Mouse (Mus musculus): Measurements from ENCODE around the gene Trip6. TPM values are rescaled to one million over a fixed set of nuclear protein-coding genes. Genes with fewer than 3 reads are reported as not detected.
"Not testable (repeated sequence)": the region's sequence is repeated elsewhere in the genome, so short reads cannot be mapped to it uniquely, and the experiment has no call there.

Gene Trip6
- polyA plus RNA-seq, 1 experiment from 2014 or later, result 43.9 TPM

DNA sequence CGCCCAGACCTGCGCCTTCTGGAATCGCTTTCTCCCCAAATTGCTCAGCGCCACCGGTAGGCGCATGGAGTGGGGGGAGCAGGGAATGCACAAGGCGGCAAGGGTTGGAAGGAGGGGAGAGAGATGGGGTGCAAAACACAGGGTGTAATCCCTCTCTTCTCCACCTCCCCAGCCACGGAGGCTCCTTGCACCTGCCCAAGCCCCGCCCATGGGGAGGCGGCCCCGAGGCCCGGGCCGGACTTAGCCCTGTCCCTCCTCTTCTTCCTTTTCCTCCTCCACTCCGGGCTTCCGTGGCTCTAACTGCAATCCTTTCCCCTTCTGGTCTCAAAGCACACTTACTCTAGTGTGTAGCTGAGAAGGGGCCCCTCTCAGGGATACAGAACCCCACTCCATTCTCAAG lies 20.9 kb downstream of the Trip6 start:
- Histone ChIP-seq H3K27me3 (peaks cover 48% of the 10 kb centered on the region), H3K9ac (peak overlapping the region; percentile 64), H3K9me3 (no peaks in the 10 kb centered on the region), H3K4me2 (peak overlapping the region; percentile 82), H3K27ac (peak overlapping the region; percentile 93; the same call in 1 of the 2 replicates), H3K4me1 (peaks cover 34% of the 10 kb centered on the region), H3K36me3 (replicated peaks) (peaks cover 35% of the 10 kb centered on the region), H3K4me3 (replicated peaks) (peak overlapping the region; percentile 47)
- no peak for ATAC-seq (ENCODE audit: low FRiP score)
- WGBS, result under 1% methylated on average over 15 of the region's 15 CpGs

DNA sequence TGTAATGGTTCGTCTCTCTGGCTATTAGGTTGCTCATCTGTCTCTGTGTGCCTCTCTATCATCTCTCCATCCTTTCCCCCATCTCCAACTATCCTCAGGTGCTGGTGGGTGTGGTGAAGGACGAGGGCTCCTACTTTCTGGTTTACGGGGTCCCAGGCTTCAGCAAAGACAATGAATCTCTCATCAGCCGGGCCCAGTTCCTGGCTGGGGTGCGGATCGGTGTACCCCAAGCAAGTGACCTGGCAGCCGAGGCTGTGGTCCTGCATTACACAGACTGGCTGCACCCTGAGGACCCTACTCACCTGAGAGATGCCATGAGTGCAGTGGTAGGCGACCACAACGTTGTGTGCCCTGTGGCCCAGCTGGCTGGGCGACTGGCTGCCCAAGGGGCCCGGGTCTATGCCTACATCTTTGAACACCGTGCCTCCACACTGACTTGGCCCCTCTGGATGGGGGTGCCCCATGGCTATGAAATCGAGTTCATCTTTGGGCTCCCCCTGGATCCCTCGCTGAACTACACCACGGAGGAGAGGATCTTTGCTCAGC lies 22.8 kb downstream of the Trip6 start:
- Histone ChIP-seq H3K4me2 (0 out of 2 replicates have a peak overlapping the region, but pooled peaks have one; percentile 1), H3K36me3 (replicated peaks) (peaks cover 17% of the 10 kb centered on the region), H3K27ac (no peak overlapping the region), H3K9me3 (no peaks in the 10 kb centered on the region), H3K4me1 (peaks cover 51% of the 10 kb centered on the region), H3K9ac (no peak overlapping the region), H3K4me3 (replicated peaks) (no peak overlapping the region), H3K27me3 (peaks cover 62% of the 10 kb centered on the region)
- WGBS, result 82% methylated on average over 15 of the region's 15 CpGs
- no peak for ATAC-seq (ENCODE audit: low FRiP score)

DNA sequence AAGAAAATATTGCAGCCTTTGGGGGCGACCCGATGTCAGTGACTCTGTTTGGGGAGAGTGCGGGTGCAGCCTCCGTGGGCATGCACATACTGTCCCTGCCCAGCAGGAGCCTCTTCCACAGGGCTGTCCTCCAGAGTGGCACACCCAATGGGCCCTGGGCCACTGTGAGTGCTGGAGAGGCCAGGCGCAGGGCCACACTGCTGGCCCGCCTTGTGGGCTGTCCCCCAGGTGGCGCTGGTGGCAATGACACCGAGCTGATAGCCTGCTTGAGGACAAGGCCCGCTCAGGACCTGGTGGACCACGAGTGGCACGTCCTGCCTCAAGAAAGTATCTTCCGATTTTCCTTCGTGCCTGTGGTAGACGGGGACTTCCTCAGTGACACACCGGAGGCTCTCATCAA lies 23.5 kb downstream of the Trip6 start:
- 21% methylated on average over 15 of the region's 15 CpGs for WGBS
- no peak for ATAC-seq (ENCODE audit: low FRiP score)
- Histone ChIP-seq H3K36me3 (replicated peaks) (peaks cover 9% of the 10 kb centered on the region), H3K4me2 (0 out of 2 replicates have a peak overlapping the region, but pooled peaks have one; percentile 1), H3K27me3 (peaks cover 62% of the 10 kb centered on the region), H3K4me3 (replicated peaks) (no peak overlapping the region; the same call in 1 of the 2 replicates), H3K27ac (no peak overlapping the region), H3K9me3 (no peaks in the 10 kb centered on the region), H3K4me1 (peaks cover 53% of the 10 kb centered on the region), H3K9ac (no peak overlapping the region)

DNA sequence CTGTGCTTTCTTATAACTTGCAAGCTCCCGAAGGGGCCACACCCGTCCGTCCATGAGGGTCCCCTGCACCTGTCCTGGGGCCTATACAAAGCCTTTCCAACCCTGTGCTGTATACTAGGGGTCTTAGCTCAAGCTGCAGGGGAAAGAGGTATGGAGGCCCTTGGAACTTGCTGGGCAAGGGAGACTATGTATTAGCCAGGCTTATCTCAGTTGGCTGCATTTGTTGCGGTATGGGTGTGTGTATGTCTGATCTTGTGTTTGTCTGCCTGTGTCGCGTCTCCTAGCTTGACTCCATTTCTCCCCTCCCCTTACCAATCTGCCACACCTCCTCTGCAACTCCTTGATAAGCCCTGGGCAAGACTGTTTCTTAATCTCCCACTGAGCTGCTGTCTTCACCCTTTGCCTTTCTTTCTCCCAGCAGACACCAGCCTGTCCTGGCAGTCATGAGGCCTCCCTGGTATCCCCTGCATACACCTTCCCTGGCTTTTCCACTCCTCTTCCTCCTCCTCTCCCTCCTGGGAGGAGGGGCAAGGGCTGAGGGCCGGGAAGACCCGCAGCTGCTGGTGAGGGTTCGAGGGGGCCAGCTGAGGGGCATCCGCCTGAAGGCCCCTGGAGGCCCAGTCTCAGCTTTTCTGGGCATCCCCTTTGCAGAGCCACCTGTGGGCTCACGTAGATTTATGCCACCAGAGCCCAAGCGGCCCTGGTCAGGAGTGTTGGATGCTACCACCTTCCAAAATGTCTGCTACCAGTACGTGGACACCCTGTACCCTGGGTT lies 24.4 kb downstream of the Trip6 start:
- no peak overlapping the region for H3K4me3 ChIP-seq (replicated peaks)
- peaks cover 62% of the 10 kb centered on the region for H3K27me3 ChIP-seq
- no peaks in the 10 kb centered on the region for H3K9me3 ChIP-seq
- 0 out of 2 replicates have a peak overlapping the region, but pooled peaks have one; percentile 25 for H3K27ac ChIP-seq
- H3K4me1 ChIP-seq, result peaks cover 45% of the 10 kb centered on the region
- no peak overlapping the region for H3K4me2 ChIP-seq
- ATAC-seq (ENCODE audit: low FRiP score), result no peak
- WGBS, result 62% methylated on average over 13 of the region's 13 CpGs
- H3K9ac ChIP-seq, result no peak overlapping the region
- H3K36me3 ChIP-seq (replicated peaks), result peaks cover under 1% of the 10 kb centered on the region; the same call in 1 of the 2 replicates

DNA sequence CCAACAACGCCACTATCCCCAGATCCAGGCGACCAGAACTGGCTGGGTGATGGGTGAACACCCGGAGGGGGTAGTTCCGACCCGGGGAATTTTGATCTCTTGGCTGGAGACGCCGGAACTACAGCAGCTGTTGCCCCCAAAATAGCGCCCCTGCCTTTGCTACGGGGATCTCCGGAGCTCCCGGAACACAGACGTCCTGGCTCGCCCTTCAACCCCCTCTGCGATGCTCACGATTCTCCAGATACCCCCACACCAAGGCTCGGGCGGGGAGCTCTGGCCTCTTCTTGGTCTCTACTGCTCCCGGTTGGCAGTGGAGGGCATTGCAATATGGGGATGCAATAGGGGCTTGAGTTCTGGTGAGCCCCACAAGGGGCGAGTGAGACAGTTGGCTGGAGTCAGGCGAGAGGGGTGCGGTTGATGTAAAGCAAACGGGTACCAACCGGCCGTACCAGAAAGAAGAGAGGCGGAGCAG lies 25.2 kb downstream of the Trip6 start:
- Histone ChIP-seq H3K27ac (no peak overlapping the region), H3K4me2 (peak overlapping the region; percentile 88), H3K27me3 (peaks cover 62% of the 10 kb centered on the region), H3K9ac (0 out of 2 replicates have a peak overlapping the region, but pooled peaks have one; percentile 48), H3K36me3 (replicated peaks) (no peaks in the 10 kb centered on the region), H3K4me1 (peaks cover 42% of the 10 kb centered on the region), H3K4me3 (replicated peaks) (peak overlapping the region; percentile 51), H3K9me3 (no peaks in the 10 kb centered on the region)
- 4% methylated on average over 25 of the region's 25 CpGs for WGBS
- no peak for ATAC-seq (ENCODE audit: low FRiP score)

DNA sequence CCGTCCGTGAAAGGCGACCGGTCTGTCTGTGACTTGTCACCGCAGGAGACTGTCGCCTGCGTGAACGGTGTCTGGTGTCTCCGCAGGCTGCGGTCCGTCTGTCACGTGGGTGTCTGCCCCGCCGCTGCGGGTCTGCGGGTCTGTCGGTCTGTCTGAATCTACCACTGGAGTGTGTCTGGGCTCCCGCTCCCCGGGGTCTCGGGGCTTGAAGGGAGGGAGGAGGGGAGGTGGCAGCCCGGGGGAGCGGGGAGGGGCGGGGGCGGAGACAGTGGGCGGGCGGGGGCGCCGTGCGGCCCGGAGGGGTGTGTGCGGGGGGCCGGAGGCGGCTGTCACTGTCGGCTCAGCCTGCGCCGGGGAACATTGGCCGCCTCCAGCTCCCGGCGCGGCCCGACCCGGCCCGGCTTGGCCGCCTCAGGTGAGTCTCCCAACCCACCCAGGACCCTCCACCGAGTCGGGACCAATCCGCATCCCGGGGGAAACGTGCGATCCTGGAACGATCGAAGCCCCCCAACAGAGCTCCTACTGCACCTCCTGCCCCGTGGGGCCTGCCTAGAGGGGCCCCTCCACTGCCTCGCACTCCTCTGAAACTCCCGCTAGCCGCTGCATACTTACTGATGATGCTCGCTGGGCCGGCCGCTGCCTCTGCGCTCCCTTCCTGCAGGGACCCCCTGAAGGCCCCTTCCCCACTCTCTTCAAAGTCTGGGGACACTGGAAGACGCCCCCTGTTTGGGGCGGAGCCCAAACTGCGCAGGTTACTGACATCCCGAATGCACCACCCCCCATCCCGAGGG lies 26.1 kb downstream of the Trip6 start:
- 0 out of 2 replicates have a peak, but pooled peaks have one; percentile 12 for ATAC-seq (ENCODE audit: low FRiP score)
- no peaks in the 10 kb centered on the region for H3K9me3 ChIP-seq
- H3K4me3 ChIP-seq (replicated peaks), result peak overlapping the region; percentile 51
- WGBS, result 0% methylated on average over 53 of the region's 65 CpGs
- H3K27me3 ChIP-seq, result peaks cover 62% of the 10 kb centered on the region
- H3K4me1 ChIP-seq, result peaks cover 33% of the 10 kb centered on the region
- no peaks in the 10 kb centered on the region for H3K36me3 ChIP-seq (replicated peaks)
- no peak overlapping the region for H3K27ac ChIP-seq
- peak overlapping the region; percentile 88 for H3K4me2 ChIP-seq
- H3K9ac ChIP-seq, result peak overlapping the region; percentile 48

DNA sequence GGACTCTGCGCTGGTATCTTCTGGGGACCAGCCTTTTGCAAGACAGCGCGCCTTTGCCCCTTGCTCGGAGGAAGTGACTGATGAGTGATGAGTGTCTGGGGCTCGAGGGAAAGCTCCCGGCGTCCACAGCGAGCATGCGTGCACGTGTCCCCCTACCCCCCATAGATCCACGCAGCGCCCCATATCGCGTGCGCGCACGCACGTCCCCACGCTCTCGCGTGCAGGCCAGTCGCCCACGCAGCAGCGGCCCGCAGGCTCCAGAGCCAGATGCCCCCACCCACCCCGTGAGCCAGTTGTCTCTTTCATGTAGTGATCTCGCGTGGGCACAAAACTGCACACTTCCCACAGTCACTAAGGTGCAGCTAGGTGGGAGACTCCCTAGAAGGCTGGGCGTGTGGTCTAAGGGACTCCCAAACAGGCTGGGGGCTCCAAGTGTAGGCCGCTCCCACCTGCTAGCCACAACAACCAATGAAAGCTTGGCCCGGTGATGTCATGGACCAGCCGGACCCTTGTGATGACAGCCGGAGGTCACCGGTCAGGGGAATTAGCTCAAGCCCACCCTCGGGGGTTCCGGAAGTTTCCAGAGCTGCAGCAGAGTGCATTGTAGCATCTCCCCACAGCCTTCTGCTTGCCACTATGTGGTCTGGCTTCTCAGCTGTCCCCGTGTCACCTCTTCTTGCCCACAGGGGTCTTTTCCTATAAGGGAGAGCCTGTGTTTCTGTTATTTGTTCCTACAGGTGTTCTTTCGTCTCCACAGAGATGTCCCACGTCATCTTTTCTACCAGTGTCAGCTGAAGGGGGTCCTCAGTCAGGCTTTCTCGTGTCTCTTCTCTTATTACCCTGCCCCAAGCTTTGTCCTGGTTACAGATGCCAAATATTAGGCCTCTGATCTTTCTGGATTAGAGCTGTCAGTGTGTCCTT lies 26.9 kb downstream of the Trip6 start, which contains the start of gene Ache:
Gene Ache (plus strand): TSS at position 488 of the 921 bp plus-strand sequence.
- Histone ChIP-seq H3K36me3 (replicated peaks) (no peaks in the 10 kb centered on the region), H3K4me3 (replicated peaks) (peak within 1 kb of the TSS; percentile 51), H3K9ac (peak within 1 kb of the TSS; percentile 48), H3K9me3 (no peaks in the 10 kb centered on the region), H3K27me3 (peaks cover 58% of the 10 kb centered on the region), H3K4me1 (peaks cover 28% of the 10 kb centered on the region), H3K4me2 (peak within 1 kb of the TSS; percentile 88), H3K27ac (peak within 1 kb of the TSS; percentile 1; the same call in 1 of the 2 replicates)
- WGBS, result 1% methylated on average over 40 of the region's 40 CpGs
- peak; percentile 54 for ATAC-seq (ENCODE audit: low FRiP score)

DNA sequence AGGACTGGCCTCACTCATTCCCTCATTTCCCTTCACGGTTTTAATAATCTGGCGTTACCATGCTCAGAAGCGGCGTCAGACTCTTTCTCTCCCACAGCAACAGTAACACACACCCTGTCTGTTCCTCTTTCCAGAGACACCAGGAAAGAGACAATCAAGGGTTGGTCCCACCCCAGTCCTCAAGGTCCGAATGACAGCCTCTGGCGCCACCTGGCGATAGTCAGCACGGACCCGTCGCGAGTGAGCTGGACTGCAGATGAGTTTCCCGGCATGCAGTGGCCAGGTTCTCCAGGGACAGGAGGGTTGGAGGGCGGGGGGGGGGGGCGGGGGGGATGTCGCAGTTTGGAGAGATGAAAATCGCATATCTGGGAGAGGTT lies 27.6 kb downstream of the Trip6 start:
- H3K4me2 ChIP-seq, result peak overlapping the region; percentile 88
- H3K9ac ChIP-seq, result peak overlapping the region; percentile 48; the same call in 1 of the 2 replicates
- H3K4me1 ChIP-seq, result peaks cover 28% of the 10 kb centered on the region
- no peaks in the 10 kb centered on the region for H3K9me3 ChIP-seq
- peaks cover 51% of the 10 kb centered on the region for H3K27me3 ChIP-seq
- no peaks in the 10 kb centered on the region for H3K36me3 ChIP-seq (replicated peaks)
- WGBS, result 3% methylated on average over 16 of the region's 16 CpGs
- H3K4me3 ChIP-seq (replicated peaks), result peak overlapping the region; percentile 51
- ATAC-seq (ENCODE audit: low FRiP score), result peak; percentile 78
- no peak overlapping the region for H3K27ac ChIP-seq

DNA sequence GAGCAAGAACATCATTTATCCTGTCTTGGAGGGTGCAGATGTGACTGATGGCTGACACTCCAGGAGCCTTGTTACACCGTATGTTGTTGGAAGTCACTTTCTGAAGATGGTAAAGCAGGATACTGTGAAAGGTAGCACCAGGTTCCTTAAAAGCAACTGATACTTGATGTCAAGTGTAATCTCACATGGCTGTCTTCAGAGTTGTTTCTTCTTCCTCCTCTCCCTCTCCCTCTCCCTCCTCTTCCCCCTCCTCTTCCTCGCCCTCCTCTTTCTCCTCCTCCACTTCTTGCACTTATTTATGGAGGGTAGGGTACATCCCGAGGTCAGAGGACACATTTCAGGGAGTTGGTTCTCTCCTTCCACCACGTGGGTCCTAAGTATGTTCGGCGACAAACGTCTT lies 28.2 kb downstream of the Trip6 start:
- Histone ChIP-seq H3K9ac (no peak overlapping the region), H3K4me3 (replicated peaks) (no peak overlapping the region), H3K27me3 (peaks cover 45% of the 10 kb centered on the region), H3K9me3 (no peaks in the 10 kb centered on the region), H3K4me2 (no peak overlapping the region), H3K27ac (no peak overlapping the region), H3K4me1 (peaks cover 28% of the 10 kb centered on the region), H3K36me3 (replicated peaks) (no peaks in the 10 kb centered on the region)
- ATAC-seq (ENCODE audit: low FRiP score), result no peak
- WGBS, result 58% methylated on average over 7 of the region's 7 CpGs

DNA sequence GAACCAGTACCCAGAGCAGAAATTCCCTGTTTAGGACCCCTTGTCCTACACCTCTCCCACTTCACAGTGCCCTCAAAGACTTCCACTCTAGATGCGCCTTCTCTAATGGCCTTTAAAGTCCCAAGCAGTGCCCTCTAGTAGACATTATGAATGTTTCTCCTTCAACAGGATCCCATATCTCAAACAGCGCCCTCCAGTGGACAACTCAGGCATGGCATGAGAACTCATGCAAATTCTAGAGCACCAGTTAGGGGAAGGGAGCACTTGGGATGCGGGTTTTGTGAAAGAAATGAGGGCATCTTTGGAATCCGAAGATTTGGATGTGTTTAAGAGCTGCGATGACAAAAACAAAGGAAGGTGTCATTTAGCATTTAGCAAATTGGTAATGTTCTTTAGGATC lies 29.2 kb downstream of the Trip6 start:
- H3K4me3 ChIP-seq (replicated peaks), result no peak overlapping the region
- WGBS, result 62% methylated on average over 5 of the region's 5 CpGs
- no peak overlapping the region for H3K4me2 ChIP-seq

DNA sequence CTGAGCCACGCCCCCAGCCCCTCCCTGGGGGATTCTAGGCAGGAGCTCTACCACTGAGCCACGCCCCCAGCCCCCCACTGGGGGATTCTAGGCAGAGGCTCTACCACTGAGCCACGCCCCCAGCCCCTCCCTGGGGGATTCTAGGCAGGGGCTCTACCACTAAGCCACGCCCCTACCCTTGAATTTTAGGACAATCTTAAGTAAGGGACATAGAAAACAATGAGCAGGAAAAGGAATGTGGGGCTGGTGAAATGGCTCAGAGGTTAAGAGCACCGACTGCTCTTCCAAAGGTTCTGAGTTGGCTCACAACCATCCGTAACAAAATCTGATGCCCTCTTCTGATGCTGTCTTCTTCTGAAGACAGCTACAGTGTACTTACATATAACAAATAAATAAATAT lies 29.8 kb downstream of the Trip6 start:
- H3K4me2 ChIP-seq; H3K9ac ChIP-seq; H3K36me3 ChIP-seq (replicated peaks); H3K4me3 ChIP-seq (replicated peaks); H3K27ac ChIP-seq; ATAC-seq (ENCODE audit: low FRiP score); H3K9me3 ChIP-seq: not testable (repeated sequence)
- Histone ChIP-seq H3K27me3 (peaks cover 29% of the 10 kb centered on the region), H3K4me1 (peaks cover 28% of the 10 kb centered on the region)
- 85% methylated on average over 5 of the region's 6 CpGs for WGBS

More for the DNA sequence above, 29.2 kb downstream of the Trip6 start:
- Histone ChIP-seq H3K27me3 (peaks cover 35% of the 10 kb centered on the region), H3K36me3 (replicated peaks) (no peaks in the 10 kb centered on the region), H3K27ac (no peak overlapping the region), H3K4me1 (peaks cover 28% of the 10 kb centered on the region), H3K9ac (no peak overlapping the region), H3K9me3 (no peaks in the 10 kb centered on the region)
- no peak for ATAC-seq (ENCODE audit: low FRiP score)

All from forebrain, embryonic 12.5 days (tissue).